Mouse (Mus musculus) embryo, embryonic 10.5 days (tissue): ENCODE data around the gene Kin.

Experiments used
- DNase-seq: peaks from one replicate; pipeline ENCODE4 v3.0.0-alpha.2; 2015; ENCODE audit warnings: low spot score

Kin gene

DNA sequence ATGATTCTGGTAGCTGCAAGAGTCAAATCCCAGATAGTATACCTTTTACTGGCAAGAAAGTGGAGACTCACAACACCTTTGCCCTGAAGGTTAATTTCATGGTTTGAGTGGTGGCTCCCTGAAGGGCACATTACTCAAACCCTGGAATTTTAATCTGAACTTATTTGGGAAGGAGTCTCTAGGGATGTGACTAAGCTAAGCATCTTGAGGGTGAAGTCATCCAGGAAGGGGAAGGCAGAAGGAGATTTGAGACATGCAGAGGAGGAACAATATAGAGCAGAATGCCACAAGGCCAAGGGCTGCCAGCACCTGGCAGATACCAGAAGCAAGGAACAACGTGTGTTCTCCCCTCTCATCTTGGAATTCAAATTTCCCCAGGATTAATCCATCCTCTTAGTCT lies 38.4 kb downstream of the Kin start:
- no peak for DNase-seq

DNA sequence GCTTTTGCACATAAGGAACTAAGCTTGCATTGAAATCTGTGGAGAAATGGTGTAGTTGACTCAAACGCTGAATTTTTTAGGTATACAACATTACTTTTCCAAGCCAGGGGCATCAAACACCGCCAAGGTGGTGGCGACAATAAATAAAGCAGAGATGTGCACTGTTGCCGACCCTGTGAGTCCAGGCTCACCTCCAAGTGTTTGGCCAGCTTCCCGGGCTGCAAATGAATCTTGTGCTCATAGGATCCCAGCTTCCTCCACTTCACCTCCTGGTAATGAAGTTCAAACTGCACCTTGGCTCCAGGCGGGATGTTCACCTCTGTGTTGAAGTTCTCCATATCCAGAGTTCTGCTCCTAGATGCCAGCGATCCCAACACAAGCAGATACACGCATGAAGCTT lies 38.9 kb downstream of the Kin start:
- no peak for DNase-seq

DNA sequence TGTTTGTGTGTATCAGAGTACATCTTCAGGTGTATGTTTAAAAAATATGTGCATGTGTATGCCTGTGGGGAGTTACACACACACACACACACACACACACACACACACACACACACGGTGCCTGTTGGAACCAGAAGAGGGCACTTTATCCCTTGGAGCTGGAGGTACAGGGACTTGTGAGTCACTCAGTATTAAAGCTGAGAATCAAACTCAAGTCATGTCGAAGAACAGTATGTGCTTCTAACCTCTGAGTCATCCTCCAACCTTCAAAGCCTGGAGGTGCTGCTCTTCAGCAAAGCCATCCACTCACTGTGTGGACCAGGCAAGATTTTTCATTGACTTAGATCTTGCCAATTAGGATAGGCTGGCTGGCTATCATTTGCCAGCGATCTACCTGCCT lies 41.4 kb downstream of the Kin start:
- no peak for DNase-seq

DNA sequence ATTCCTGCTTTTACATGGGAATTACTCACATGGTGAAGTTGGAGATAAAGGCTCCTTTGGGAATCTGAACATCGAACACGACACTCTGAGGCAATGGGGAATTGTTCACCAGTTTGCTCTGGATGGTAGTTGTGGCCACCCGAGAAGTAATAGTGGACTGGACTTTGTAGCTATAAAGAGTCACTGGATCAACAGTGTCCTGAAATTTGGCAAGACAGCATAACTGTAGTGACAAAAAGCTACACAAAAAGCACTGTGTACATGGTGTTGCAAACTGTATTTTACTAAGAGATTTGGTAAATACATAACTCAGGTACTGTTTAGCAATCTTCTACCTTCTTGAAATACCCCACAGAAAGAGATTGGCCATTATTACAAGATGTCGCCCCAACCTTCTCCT lies 45.7 kb downstream of the Kin start:
- DNase-seq: no peak

DNA sequence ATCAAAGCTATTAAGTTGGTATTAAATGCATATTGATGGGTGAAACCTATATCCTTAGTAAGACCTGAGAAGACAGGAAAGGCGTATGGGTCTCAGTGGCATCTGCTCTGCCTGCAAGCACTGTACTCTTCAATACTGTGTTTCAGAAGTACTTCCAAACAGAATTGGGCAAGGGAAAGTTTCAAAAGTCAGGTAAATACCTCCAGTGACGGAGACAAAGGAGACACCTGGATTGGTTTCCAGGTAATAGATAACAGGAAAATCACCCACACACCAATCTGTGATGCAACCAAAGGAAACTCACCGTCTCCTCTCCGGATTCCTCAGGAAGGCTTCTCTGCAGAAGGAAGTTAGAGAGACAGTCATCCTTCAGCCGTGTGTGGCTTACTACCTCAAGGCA lies 47.1 kb downstream of the Kin start:
- no peak for DNase-seq

DNA sequence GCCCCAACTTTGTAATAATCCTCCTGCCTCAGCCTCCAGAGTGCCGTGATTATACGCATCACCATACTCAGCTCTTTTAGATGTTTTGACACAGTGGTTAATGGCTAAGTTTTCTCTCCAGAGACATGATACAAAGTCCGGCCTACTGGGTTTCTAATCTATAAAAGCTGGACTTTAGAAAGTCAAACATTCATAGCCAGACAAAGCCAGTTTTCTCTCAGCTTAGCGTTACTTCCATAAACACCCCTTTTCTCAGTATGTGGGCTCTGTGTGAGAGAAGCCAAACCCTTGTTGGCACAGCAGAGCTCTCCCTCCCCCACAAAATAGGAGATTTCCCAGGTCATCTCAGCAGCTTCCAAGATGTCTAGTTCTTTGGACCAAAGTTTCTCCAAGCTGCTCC lies 48.2 kb downstream of the Kin start:
- DNase-seq: no peak

DNA sequence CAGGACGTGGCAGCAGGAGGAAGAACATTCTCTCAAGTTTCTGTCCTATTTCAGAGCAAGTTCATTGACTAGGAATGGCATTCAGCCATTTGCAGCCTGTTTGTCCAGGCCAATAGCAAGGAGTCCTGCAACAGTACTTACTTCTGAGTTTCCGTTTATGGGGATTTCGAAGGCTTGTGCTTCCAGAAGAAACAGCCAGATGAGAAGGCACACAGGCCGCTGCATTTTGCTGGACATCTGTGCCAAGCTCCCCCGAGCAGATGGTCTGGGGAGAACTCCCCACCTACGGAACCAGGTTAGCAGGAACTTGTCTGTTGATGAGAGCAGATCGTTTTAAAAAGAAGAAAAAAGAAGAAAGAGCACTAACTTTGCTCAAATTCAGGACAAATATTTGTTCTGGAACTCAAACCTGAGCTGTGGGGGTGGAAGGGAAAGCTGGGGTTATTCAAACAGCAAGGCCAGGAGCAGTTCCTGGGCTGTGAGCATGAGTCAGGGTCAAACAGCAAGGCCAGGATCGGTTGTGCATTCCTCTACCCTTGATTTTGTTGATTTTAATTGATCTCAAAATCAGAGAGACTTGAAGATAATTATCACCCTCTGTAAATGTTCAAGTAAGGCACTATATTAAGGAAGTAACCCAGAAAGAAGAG lies 50.1 kb downstream of the Kin start:
- no peak for DNase-seq

DNA sequence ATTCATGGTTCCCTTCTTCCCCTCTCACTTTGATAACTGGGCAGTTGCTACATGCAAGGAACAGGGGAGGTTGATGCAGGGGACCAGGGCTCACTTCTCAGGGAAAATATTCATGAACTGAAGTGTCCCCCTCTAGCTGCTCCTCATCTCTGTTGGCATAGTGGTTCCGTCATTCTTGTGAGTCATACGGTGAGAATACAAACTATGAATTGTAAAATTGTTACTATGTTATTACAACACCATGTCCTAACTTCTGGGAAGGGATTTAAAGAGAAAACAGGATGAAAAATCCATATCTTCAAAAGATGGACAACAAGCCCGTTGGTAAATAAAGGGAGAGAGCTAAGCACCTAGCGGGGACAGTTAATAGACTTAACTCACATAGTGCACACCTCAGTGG lies 50.9 kb downstream of the Kin start, which contains the start of gene Itih2:
Gene Itih2, minus strand, starts transcription at position 101 of the 400 bp plus-strand sequence.
- DNase-seq: no peak

DNA sequence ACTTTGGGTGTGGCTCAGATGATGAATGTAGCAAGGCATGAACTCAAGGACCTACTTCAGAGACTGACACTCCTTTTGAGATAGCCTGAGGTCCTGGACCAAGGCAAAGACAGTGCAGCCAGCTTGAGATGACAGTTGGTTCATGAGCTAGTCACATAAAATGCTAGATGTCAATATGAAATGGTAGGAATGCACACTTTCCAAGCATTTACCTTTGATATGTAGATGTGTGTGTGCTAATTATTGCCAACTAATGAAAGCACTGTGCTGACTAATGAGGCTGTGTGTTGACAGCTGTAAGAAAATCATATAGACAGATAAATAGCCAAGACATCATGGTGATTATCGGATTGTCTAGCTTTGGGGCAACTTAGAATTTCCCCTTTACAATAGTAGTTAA lies 51.7 kb downstream of the Kin start:
- no peak for DNase-seq

DNA sequence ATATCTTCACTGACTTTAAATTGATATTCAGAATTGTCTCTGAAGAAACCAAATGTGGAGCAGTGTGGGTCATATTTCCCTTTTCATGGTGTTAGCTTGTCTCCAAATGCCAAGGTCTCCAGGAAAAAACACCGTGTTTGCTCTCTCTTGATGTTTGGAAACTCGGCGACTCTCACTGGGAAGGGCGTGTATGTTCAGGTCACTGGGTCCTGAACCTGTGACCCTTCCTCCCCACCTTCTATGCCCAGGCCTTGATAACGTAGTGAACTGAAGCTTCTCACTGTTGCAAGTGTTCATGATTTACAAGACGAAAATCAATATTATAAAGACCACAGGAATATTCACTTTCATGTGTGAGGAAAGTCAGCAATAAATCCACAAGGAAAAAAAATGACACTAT lies 53.5 kb downstream of the Kin start:
- DNase-seq: no peak

DNA sequence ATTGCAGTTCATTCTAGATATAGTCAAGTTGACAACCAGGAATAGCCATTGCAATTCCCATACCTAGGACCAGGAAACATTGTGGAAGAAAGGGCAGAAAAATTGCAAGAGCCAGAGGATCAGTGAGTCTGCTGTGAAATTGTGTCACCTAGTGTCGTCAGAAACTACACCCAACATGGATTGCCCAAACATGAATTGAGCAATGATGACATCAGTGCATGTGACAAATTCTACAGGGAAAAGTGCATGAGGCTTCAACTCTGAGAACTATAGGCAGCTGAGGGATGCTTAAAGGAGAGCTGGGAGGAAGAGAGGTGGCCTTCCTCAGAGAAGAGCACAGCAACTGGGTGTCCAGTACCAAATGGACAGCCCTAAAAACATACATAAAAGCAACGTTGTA lies 56.9 kb downstream of the Kin start:
- DNase-seq: no peak

DNA sequence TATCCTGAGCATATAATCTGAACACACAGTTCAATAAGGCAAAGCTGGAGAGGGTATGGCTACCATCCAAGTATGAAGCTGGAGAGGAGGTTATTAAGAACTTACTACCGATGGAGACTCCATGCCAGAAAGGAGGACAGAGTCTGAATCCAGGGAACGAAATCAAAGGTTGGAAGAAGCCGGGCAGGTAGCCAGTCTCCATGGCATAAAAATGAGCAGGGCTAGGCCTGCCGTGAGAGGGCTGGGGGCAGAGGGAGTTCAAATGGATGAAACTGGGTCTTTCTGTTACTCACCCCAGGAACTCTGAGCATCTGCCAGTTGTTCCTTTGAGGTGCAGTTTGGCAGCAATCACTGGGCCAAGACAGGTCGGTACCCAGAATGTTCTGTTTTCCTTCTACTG lies 60.1 kb downstream of the Kin start:
- no peak for DNase-seq
